Mouse (Mus musculus) kidney, adult 9 months (tissue): ENCODE measurements at regions not wholly inside any gene's neighbourhood (a gene's known extent, or its start where the extent isn't known, plus 50 kb on each side); places are given as distances from the start of the nearest gene placed in this dataset.
A peak's percentile ranks its signal among the peaks of the same experiment; 100 is the strongest.
"Not testable (repeated sequence)": the region's sequence is repeated elsewhere in the genome, so short reads cannot be mapped to it uniquely, and the experiment has no call there.

Experiments used
- DNase-seq: peaks from one replicate; pipeline ENCODE4 v3.0.0; 2022

- peak; percentile 2 for DNase-seq
Observed at GRCm38 (mm10) chr12:19646071-19646470, 308.2 kb upstream of the Gm21863 start.

DNA sequence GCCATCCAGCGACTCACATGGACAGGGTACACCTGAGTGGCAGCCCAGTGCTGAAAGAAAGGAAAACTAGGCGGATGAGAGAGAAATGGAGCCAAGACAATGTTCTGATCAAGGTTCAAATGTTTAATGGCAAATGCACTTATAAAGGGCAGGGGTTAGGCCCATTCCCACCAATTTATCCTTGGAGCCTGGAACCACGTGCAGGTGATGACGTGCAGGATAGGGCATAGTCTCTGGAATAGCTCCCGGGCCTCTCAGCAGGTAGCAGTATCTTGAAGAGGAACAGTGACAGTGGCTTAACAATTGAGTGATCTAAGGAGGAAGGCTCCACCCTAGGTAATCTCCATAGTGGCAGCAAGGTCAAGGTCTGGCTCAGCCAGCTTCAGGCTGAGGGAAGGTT is 285.8 kb upstream of the Gm21863 start:
- DNase-seq = not testable (repeated sequence)

DNA sequence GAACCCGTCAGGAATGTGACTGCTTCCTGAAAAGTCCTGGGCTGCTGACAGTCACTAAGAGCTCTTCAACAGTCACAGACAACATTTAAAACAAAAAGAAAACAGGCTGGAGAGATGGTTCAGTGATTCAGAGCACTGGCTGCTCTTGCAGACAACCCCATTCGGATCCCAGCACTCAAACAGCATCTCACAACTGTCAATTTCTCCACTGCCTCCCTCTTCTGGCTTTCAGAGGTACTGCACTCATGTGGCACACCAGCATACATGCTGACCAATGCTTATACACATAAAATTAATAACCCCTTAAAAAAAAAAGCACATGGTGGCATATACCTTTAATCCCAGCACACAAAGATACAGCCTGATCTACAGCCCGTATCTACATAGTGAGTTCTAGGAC is 283.7 kb upstream of the Gm21863 start:
- not testable (repeated sequence) for DNase-seq
